8 mouse cellular contexts compared by ENCODE assay signal in genomic region chr2:144134575-144134958, GRCm38 (mm10).
DNase-seq lines count a peak whose midpoint lies in the region.

No protein-coding gene starts in this region.

- DNase-seq in layer of hippocampus, postnatal 10 days (ENCODE audit: low spot score in 2 of 2): peak; percentile 24 to 30
- DNase-seq in layer of hippocampus, adult 18-20 months (ENCODE audit: low spot score in 2 of 2): no peak
- peak; percentile 21 to 58 for DNase-seq in gastrocnemius, adult 8-10 months (ENCODE audit: low spot score in 2 of 2)
- DNase-seq in left cerebral cortex, postnatal 10 days (ENCODE audit: extremely low spot score in 1 of 2, low spot score in 2 of 2): peak; percentile 56 to 60
- peak; percentile 24 for DNase-seq in right cerebral cortex, postnatal 25 days
- no peak for DNase-seq in adrenal gland, adult 18-20 months (ENCODE audit: low spot score in 2 of 2)
- DNase-seq in spleen, adult 12 weeks (ENCODE audit: low spot score): no peak
- no peak for DNase-seq in cerebellum, postnatal 36 days

- intact Hi-C loops in left cerebral cortex, postnatal 10 days (cut with DNase I): no loop called here

Comparison
In these comparisons a context has a peak if more than half of its experiments do, and no peak if none do; other contexts are left out.
1. DNase-seq: peak in layer of hippocampus, postnatal 10 days (2 of 2), gastrocnemius, adult 8-10 months (2 of 2), left cerebral cortex, postnatal 10 days (2 of 2) and right cerebral cortex, postnatal 25 days (single experiment); none in layer of hippocampus, adult 18-20 months (0 of 2), adrenal gland, adult 18-20 months (0 of 2), spleen, adult 12 weeks (single experiment) and cerebellum, postnatal 36 days (0 of 2).